Mouse (Mus musculus): ENCODE measurements at regions not wholly inside any gene's neighbourhood (a gene's known extent, or its start where the extent isn't known, plus 50 kb on each side); places are given as distances from the start of the nearest gene placed in this dataset.

GRCm38 (mm10) chr1:194565574-194565973 is 52.4 kb upstream of the Plxna2 start:
- DNase-seq: no peak
- Histone ChIP-seq H3K27me3 (ENCODE audit: control insufficient read depth, insufficient read depth, low read length) (no peaks in the 10 kb centered on the region), H3K27ac (ENCODE audit: insufficient read depth, low read length) (no peak overlapping the region), H3K4me3 (replicated peaks; ENCODE audit: insufficient read depth, low read depth, low read length) (no peak overlapping the region), H3K4me1 (ENCODE audit: control insufficient read depth, insufficient read depth, low read length) (no peaks in the 10 kb centered on the region)
- WGBS: 98% methylated on average over 1 of the region's 1 CpGs
- TF ChIP-seq POLR2A (IDR thresholded peaks at IDR 0.05; ENCODE audit: borderline replicate concordance, insufficient read depth, low read length) (no peak), CTCF (IDR thresholded peaks at IDR 0.05; ENCODE audit: borderline replicate concordance, insufficient read depth, low read depth, low read length) (no peak)

GRCm38 (mm10) chr1:194563946-194564345 is 54.1 kb upstream of the Plxna2 start:
- WGBS: 26% methylated on average over 2 of the region's 2 CpGs
- no peak for TF ChIP-seq POLR2A (IDR thresholded peaks at IDR 0.05; ENCODE audit: borderline replicate concordance, insufficient read depth, low read length)
- TF ChIP-seq CTCF (IDR thresholded peaks at IDR 0.05; ENCODE audit: borderline replicate concordance, insufficient read depth, low read depth, low read length): no peak
- DNase-seq: no peak
- Histone ChIP-seq H3K4me3 (replicated peaks; ENCODE audit: insufficient read depth, low read depth, low read length) (no peak overlapping the region), H3K27ac (ENCODE audit: insufficient read depth, low read length) (no peak overlapping the region), H3K27me3 (ENCODE audit: control insufficient read depth, insufficient read depth, low read length) (no peaks in the 10 kb centered on the region), H3K4me1 (ENCODE audit: control insufficient read depth, insufficient read depth, low read length) (no peaks in the 10 kb centered on the region)

GRCm38 (mm10) chr1:194561098-194561497 is 56.9 kb upstream of the Plxna2 start:
- DNase-seq: no peak
- Histone ChIP-seq H3K4me3 (replicated peaks; ENCODE audit: insufficient read depth, low read depth, low read length) (no peak overlapping the region), H3K4me1 (ENCODE audit: control insufficient read depth, insufficient read depth, low read length) (no peaks in the 10 kb centered on the region), H3K27ac (ENCODE audit: insufficient read depth, low read length) (no peak overlapping the region), H3K27me3 (ENCODE audit: control insufficient read depth, insufficient read depth, low read length) (no peaks in the 10 kb centered on the region)
- 36% methylated on average over 1 of the region's 1 CpGs for WGBS
- TF ChIP-seq POLR2A (IDR thresholded peaks at IDR 0.05; ENCODE audit: borderline replicate concordance, insufficient read depth, low read length) (no peak), CTCF (IDR thresholded peaks at IDR 0.05; ENCODE audit: borderline replicate concordance, insufficient read depth, low read depth, low read length) (no peak)

GRCm38 (mm10) chr1:194548661-194549060 is 69.4 kb upstream of the Plxna2 start:
- no peak for DNase-seq
- TF ChIP-seq CTCF (IDR thresholded peaks at IDR 0.05; ENCODE audit: borderline replicate concordance, insufficient read depth, low read depth, low read length): no peak
- no peak for TF ChIP-seq POLR2A (IDR thresholded peaks at IDR 0.05; ENCODE audit: borderline replicate concordance, insufficient read depth, low read length)

GRCm38 (mm10) chr1:194548243-194548642 is 69.8 kb upstream of the Plxna2 start:
- 100% methylated on average over 1 of the region's 1 CpGs for WGBS
- DNase-seq: no peak
- TF ChIP-seq CTCF (IDR thresholded peaks at IDR 0.05; ENCODE audit: borderline replicate concordance, insufficient read depth, low read depth, low read length): no peak
- no peak for TF ChIP-seq POLR2A (IDR thresholded peaks at IDR 0.05; ENCODE audit: borderline replicate concordance, insufficient read depth, low read length)
- Histone ChIP-seq H3K4me3 (replicated peaks; ENCODE audit: insufficient read depth, low read depth, low read length) (no peak overlapping the region), H3K27ac (ENCODE audit: insufficient read depth, low read length) (no peak overlapping the region), H3K27me3 (ENCODE audit: control insufficient read depth, insufficient read depth, low read length) (no peaks in the 10 kb centered on the region), H3K4me1 (ENCODE audit: control insufficient read depth, insufficient read depth, low read length) (no peaks in the 10 kb centered on the region)

More at GRCm38 (mm10) chr1:194548661-194549060, 69.4 kb upstream of the Plxna2 start:
- Histone ChIP-seq H3K4me1 (ENCODE audit: control insufficient read depth, insufficient read depth, low read length) (no peaks in the 10 kb centered on the region), H3K27ac (ENCODE audit: insufficient read depth, low read length) (no peak overlapping the region), H3K4me3 (replicated peaks; ENCODE audit: insufficient read depth, low read depth, low read length) (no peak overlapping the region), H3K27me3 (ENCODE audit: control insufficient read depth, insufficient read depth, low read length) (no peaks in the 10 kb centered on the region)

- Histone ChIP-seq H3K27ac (ENCODE audit: insufficient read depth, low read length) (no peak overlapping the region), H3K4me1 (ENCODE audit: control insufficient read depth, insufficient read depth, low read length) (peaks cover 9% of the 10 kb centered on the region), H3K27me3 (ENCODE audit: control insufficient read depth, insufficient read depth, low read length) (no peaks in the 10 kb centered on the region), H3K4me3 (replicated peaks; ENCODE audit: insufficient read depth, low read depth, low read length) (no peak overlapping the region)
- DNase-seq: peak; percentile 27 to 50
- WGBS: 56% methylated on average over 2 of the region's 2 CpGs
- TF ChIP-seq CTCF (IDR thresholded peaks at IDR 0.05; ENCODE audit: borderline replicate concordance, insufficient read depth, low read depth, low read length): no peak
- no peak for TF ChIP-seq POLR2A (IDR thresholded peaks at IDR 0.05; ENCODE audit: borderline replicate concordance, insufficient read depth, low read length)
Measured at GRCm38 (mm10) chr1:194540923-194541322, 77.1 kb upstream of the Plxna2 start.

GRCm38 (mm10) chr1:194527342-194528165 is 90.5 kb upstream of the Plxna2 start:
- WGBS: 51% methylated on average over 2 of the region's 2 CpGs

GRCm38 (mm10) chr1:194524976-194525375 is 93.0 kb upstream of the Plxna2 start:
- WGBS: 92% methylated on average over 2 of the region's 2 CpGs
- DNase-seq: no peak
- no peak overlapping the region for H3K4me3 ChIP-seq (replicated peaks; ENCODE audit: insufficient read depth, low read depth, low read length)
- H3K27ac ChIP-seq (ENCODE audit: insufficient read depth, low read length): no peak overlapping the region
- H3K4me1 ChIP-seq (ENCODE audit: control insufficient read depth, insufficient read depth, low read length): peaks cover 4% of the 10 kb centered on the region
- no peaks in the 10 kb centered on the region for H3K27me3 ChIP-seq (ENCODE audit: control insufficient read depth, insufficient read depth, low read length)
- TF ChIP-seq CTCF (IDR thresholded peaks at IDR 0.05; ENCODE audit: borderline replicate concordance, insufficient read depth, low read depth, low read length) (no peak), POLR2A (IDR thresholded peaks at IDR 0.05; ENCODE audit: borderline replicate concordance, insufficient read depth, low read length) (no peak)

More at GRCm38 (mm10) chr1:194527342-194528165, 90.5 kb upstream of the Plxna2 start:
- Histone ChIP-seq H3K27me3 (ENCODE audit: control insufficient read depth, insufficient read depth, low read length) (no peaks in the 10 kb centered on the region), H3K4me1 (ENCODE audit: control insufficient read depth, insufficient read depth, low read length) (peaks cover 4% of the 10 kb centered on the region), H3K4me3 (replicated peaks; ENCODE audit: insufficient read depth, low read depth, low read length) (no peak overlapping the region), H3K27ac (ENCODE audit: insufficient read depth, low read length) (no peak overlapping the region)
- no peak for TF ChIP-seq POLR2A (IDR thresholded peaks at IDR 0.05; ENCODE audit: borderline replicate concordance, insufficient read depth, low read length)
- no peak for TF ChIP-seq CTCF (IDR thresholded peaks at IDR 0.05; ENCODE audit: borderline replicate concordance, insufficient read depth, low read depth, low read length)
- DNase-seq: peak; percentile 46 to 49
